Comparison of ENCODE assay signal across 23 mouse cellular contexts in the genomic region with DNA sequence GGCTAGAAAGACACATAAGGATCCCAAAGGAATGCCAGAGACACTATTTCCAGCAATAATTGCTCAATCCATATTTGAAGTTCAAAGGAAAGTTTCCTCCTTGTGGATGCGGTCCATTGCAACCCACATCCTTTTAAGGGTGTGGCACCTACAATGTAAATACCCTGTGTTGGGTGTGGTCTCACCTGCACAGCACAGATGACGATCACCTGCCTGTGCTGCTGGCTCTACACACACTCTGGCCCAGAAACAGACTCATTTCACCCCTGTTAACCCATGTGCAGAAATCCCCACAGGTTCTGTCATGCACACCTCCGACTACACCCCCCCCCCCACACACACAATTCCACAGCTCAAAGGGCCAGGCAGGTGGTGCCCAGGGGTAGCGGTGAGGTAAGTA. TPM values are rescaled to one million over a fixed set of nuclear protein-coding genes. Genes with fewer than 3 reads are reported as not detected.
DNase-seq lines count a peak whose midpoint lies in the region; ATAC-seq and TF ChIP-seq lines count a peak whose summit lies in the region.
"Had no signal": no experiment of that assay in that cellular context is flagged by ENCODE, and none has a peak within 500 bp of the region (broad histone marks: within the 10 kb centered on the region; RNA-seq: fewer than 3 reads in every experiment).

No protein-coding gene starts in this region.

- no peak for TF ChIP-seq EP300 in stomach, postnatal 0 days (optimal IDR thresholded peaks at IDR 0.05)

- DNase-seq in induced T-regulatory cell, adult 2 months (ENCODE audit: low read depth), result peak; percentile 33
- no peak for DNase-seq in stomach, postnatal 0 days (ENCODE audit: low spot score)
- no peak for DNase-seq in layer of hippocampus, postnatal 10 days (ENCODE audit: low spot score in 2 of 2)
- no peak for DNase-seq in right cerebral cortex, adult 18-20 months
- DNase-seq in adrenal gland, postnatal 25 days, result no peak
- DNase-seq: adrenal gland, adult 2 months; adrenal gland, postnatal 10 days; adrenal gland, postnatal 36 days; cerebellum, adult 11-12 months; cerebellum, adult 2 months; cerebellum, adult 9-10 months; cerebellum, postnatal 10 days; cerebellum, postnatal 25 days; forebrain, postnatal 0 days had no signal

- no peak overlapping the region for H3K27ac ChIP-seq in heart, embryonic 16.5 days (ENCODE audit: low read length)
- no peak overlapping the region for H3K27ac ChIP-seq in heart, embryonic 11.5 days (ENCODE audit: low read depth, low read length)
- H3K27ac ChIP-seq in stomach, postnatal 0 days (replicated peaks), result no peak overlapping the region
- H3K27ac ChIP-seq: embryonic facial prominence, embryonic 15.5 days; forebrain, embryonic 10.5 days; forebrain, embryonic 13.5 days; forebrain, embryonic 15.5 days had no signal

- H3K27me3 ChIP-seq in heart, embryonic 16.5 days (ENCODE audit: control insufficient read depth, insufficient read depth, low read length), result no peaks in the 10 kb centered on the region
- H3K27me3 ChIP-seq in heart, embryonic 11.5 days (ENCODE audit: control insufficient read depth, insufficient read depth, low read length), result no peaks in the 10 kb centered on the region
- H3K27me3 ChIP-seq in stomach, postnatal 0 days (ENCODE audit: control insufficient read depth, insufficient read depth, low read length), result no peaks in the 10 kb centered on the region
- H3K27me3 ChIP-seq: embryonic facial prominence, embryonic 15.5 days; forebrain, embryonic 13.5 days; forebrain, embryonic 15.5 days had no signal

- no peaks in the 10 kb centered on the region for H3K36me3 ChIP-seq in heart, embryonic 16.5 days (ENCODE audit: control insufficient read depth, insufficient read depth)
- H3K36me3 ChIP-seq in heart, embryonic 11.5 days (ENCODE audit: control insufficient read depth, insufficient read depth, low read length), result no peaks in the 10 kb centered on the region
- H3K36me3 ChIP-seq in stomach, postnatal 0 days (ENCODE audit: control insufficient read depth, insufficient read depth, low read length), result no peaks in the 10 kb centered on the region
- H3K36me3 ChIP-seq: embryonic facial prominence, embryonic 15.5 days; forebrain, embryonic 10.5 days; forebrain, embryonic 15.5 days had no signal

- H3K9ac ChIP-seq in heart, embryonic 16.5 days (ENCODE audit: low read length), result no peak overlapping the region
- H3K9ac ChIP-seq in heart, embryonic 11.5 days (ENCODE audit: low read depth, low read length), result no peak overlapping the region
- H3K9ac ChIP-seq in stomach, postnatal 0 days (ENCODE audit: low read length), result no peak overlapping the region
- H3K9ac ChIP-seq: embryonic facial prominence, embryonic 15.5 days; forebrain, embryonic 13.5 days; forebrain, embryonic 15.5 days; forebrain, postnatal 0 days had no signal

- no peaks in the 10 kb centered on the region for H3K9me3 ChIP-seq in heart, embryonic 16.5 days (replicated peaks; ENCODE audit: control insufficient read depth, low read length)
- no peaks in the 10 kb centered on the region for H3K9me3 ChIP-seq in heart, embryonic 11.5 days (replicated peaks; ENCODE audit: control insufficient read depth, low read length)
- H3K9me3 ChIP-seq in stomach, postnatal 0 days (ENCODE audit: control insufficient read depth, low read length), result no peaks in the 10 kb centered on the region
- H3K9me3 ChIP-seq: embryonic facial prominence, embryonic 15.5 days; forebrain, embryonic 10.5 days; forebrain, embryonic 13.5 days; forebrain, embryonic 15.5 days had no signal

- no peak for TF ChIP-seq CTCF in stomach, postnatal 0 days (IDR thresholded peaks at IDR 0.05; ENCODE audit: low read depth)

- H3K4me1 ChIP-seq in heart, embryonic 16.5 days (ENCODE audit: control insufficient read depth, insufficient read depth, low read length), result no peaks in the 10 kb centered on the region
- H3K4me1 ChIP-seq in heart, embryonic 11.5 days (ENCODE audit: control insufficient read depth, insufficient read depth, low read length), result no peaks in the 10 kb centered on the region
- no peaks in the 10 kb centered on the region for H3K4me1 ChIP-seq in stomach, postnatal 0 days (replicated peaks; ENCODE audit: control insufficient read depth, insufficient read depth)
- H3K4me1 ChIP-seq: forebrain, embryonic 10.5 days; forebrain, embryonic 13.5 days; forebrain, embryonic 15.5 days had no signal

- H3K4me3 ChIP-seq in heart, embryonic 16.5 days (ENCODE audit: low read length), result no peak overlapping the region
- no peak overlapping the region for H3K4me3 ChIP-seq in heart, embryonic 11.5 days (ENCODE audit: low read depth, low read length)
- H3K4me3 ChIP-seq in stomach, postnatal 0 days (ENCODE audit: low read depth, low read length), result no peak overlapping the region
- H3K4me3 ChIP-seq: embryonic facial prominence, embryonic 15.5 days; erythroblast, embryonic 14.5 days; forebrain, embryonic 10.5 days; forebrain, embryonic 13.5 days; forebrain, embryonic 15.5 days had no signal

- H3K4me2 ChIP-seq in heart, embryonic 16.5 days (ENCODE audit: low read depth, low read length), result no peak overlapping the region
- H3K4me2 ChIP-seq in heart, embryonic 11.5 days, result no peak overlapping the region
- no peak overlapping the region for H3K4me2 ChIP-seq in stomach, postnatal 0 days (replicated peaks; ENCODE audit: low read depth)
- H3K4me2 ChIP-seq: embryonic facial prominence, embryonic 15.5 days; forebrain, embryonic 13.5 days; forebrain, embryonic 15.5 days had no signal

- ATAC-seq in heart, embryonic 16.5 days (replicated peaks; ENCODE audit: extremely low read depth, insufficient read depth, low FRiP score), result 0 out of 2 replicates have a peak, but pooled peaks have one; percentile 28
- no peak for ATAC-seq in heart, embryonic 11.5 days (replicated peaks; ENCODE audit: insufficient number of reproducible peaks, low FRiP score, low TSS enrichment)
- peak; percentile 34 for ATAC-seq in CD4-positive, CD25-positive, alpha-beta regulatory T cell, adult 4 months
- peak; percentile 69 for ATAC-seq in stomach, postnatal 0 days (ENCODE audit: low FRiP score, low TSS enrichment)
- ATAC-seq: forebrain, embryonic 13.5 days; forebrain, embryonic 15.5 days; forebrain, postnatal 0 days had no signal

- 80% methylated on average over 4 of the region's 4 CpGs for WGBS in heart, embryonic 16.5 days
- WGBS in heart, embryonic 11.5 days (ENCODE audit: insufficient replicate concordance), result 76% methylated on average over 4 of the region's 4 CpGs
- WGBS in stomach, postnatal 0 days, result 61% methylated on average over 4 of the region's 4 CpGs

RNA-seq across cellular contexts. Expression of a gene that starts 59.2 kb away (rescaled TPM):
- 0.32 TPM in 1 of 2 replicates, not detected in the other for polyA plus RNA-seq in heart, embryonic 16.5 days (2015; fragmentation: Nextera tagmentation; extraction: Ambion mirVana)
- 0.31 TPM in 1 of 2 replicates, not detected in the other for polyA plus RNA-seq in heart, embryonic 11.5 days (2014; fragmentation: Nextera tagmentation; extraction: Ambion mirVana)
- polyA plus RNA-seq in CD4-positive, CD25-positive, alpha-beta regulatory T cell, adult 4 months (2017; shearing (Covaris generic)), result 1 to 10 TPM; 9.7 to 9.9 TPM
- polyA plus RNA-seq in stomach, postnatal 0 days (2015; fragmentation: Nextera tagmentation; extraction: Ambion mirVana), result 0.21 and 0.27 TPM in 2 replicates
- under 1 TPM; 0.11 TPM for total RNA-seq in layer of hippocampus, postnatal 10 days (2021)
- total RNA-seq in adrenal gland, postnatal 25 days (2021), result not detected in 2 replicates
- total RNA-seq: adrenal gland, adult 2 months; adrenal gland, postnatal 36 days; forebrain, postnatal 0 days; MEL had no signal
- polyA plus RNA-seq: adrenal gland, adult 2 months; cerebellum, adult 2 months had no signal
